Mouse (Mus musculus): ENCODE measurements around the gene Scnn1b. TPM values are rescaled to one million over a fixed set of nuclear protein-coding genes. Genes with fewer than 3 reads are reported as not detected.
A peak's percentile ranks its signal among the peaks of the same experiment; 100 is the strongest.

Scnn1b gene
- polyA plus RNA-seq, 1 experiment from 2014 or later, result 0.09 TPM

DNA sequence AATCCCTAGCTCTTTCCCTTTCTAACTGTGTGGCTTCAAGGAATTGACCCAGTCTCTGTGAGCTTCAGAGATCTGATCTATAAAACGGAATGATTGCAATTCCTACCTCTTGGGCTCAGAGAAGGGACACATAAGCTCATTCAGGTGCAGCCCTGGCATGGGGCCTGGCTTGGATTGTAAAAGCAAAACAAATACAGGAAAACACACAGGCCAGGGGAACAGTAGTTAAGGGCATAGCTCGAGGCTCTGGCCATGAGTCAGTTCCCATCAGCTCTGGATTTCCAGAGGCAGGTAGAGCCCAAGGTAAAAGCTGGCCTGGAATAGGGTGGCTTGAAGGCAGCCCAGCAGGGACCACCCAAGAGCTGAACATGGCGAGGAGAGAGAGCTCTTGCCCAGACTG is 9.2 kb downstream of the Scnn1b start:
- Histone ChIP-seq H3K36me3 (replicated peaks; ENCODE audit: insufficient read depth, low read length) (no peaks in the 10 kb centered on the region), H3K9me3 (ENCODE audit: low read length) (no peaks in the 10 kb centered on the region), H3K27me3 (ENCODE audit: insufficient read depth, low read length) (no peaks in the 10 kb centered on the region), H3K9ac (replicated peaks) (no peak overlapping the region), H3K4me2 (ENCODE audit: low read depth, low read length) (no peak overlapping the region), H3K27ac (ENCODE audit: low read depth) (no peak overlapping the region), H3K4me1 (ENCODE audit: insufficient read depth) (no peaks in the 10 kb centered on the region), H3K4me3 (ENCODE audit: low read depth, low read length) (no peak overlapping the region)
- TF ChIP-seq CTCF (IDR thresholded peaks at IDR 0.05; ENCODE audit: low read depth) (no peak), EP300 (IDR thresholded peaks at IDR 0.05; ENCODE audit: low read depth) (no peak)
- no peak for ATAC-seq
- DNase-seq, result no peak
- 54% methylated on average over 3 of the region's 3 CpGs for WGBS (ENCODE audit: insufficient replicate concordance)

DNA sequence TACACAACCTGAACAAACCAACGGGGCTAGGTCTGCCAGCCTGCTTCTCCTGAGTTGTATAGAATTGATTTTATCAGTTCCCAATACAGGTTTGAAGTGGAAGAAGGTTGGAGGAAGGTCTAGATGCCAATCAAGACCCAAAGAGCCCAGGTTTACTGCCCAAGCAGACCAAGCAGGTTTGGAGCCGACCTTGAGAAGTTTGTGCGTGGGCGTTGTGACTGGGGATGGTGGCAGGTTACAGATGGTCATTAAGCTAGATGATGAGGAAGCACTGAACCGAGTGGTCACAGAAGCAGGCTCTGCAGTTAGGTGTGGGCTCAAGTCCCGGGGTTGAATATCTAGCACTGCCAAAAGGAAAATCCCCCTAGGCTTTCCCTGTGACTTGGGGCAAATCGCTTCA is 9.9 kb downstream of the Scnn1b start:
- no peak overlapping the region for H3K4me3 ChIP-seq (ENCODE audit: low read depth, low read length)
- DNase-seq (no peak), ATAC-seq (no peak)
- no peaks in the 10 kb centered on the region for H3K9me3 ChIP-seq (ENCODE audit: low read length)
- H3K27ac ChIP-seq (ENCODE audit: low read depth), result no peak overlapping the region
- 75% methylated on average over 7 of the region's 7 CpGs for WGBS (ENCODE audit: insufficient replicate concordance)
- no peaks in the 10 kb centered on the region for H3K4me1 ChIP-seq (ENCODE audit: insufficient read depth)
- TF ChIP-seq EP300 (IDR thresholded peaks at IDR 0.05; ENCODE audit: low read depth) (no peak), CTCF (IDR thresholded peaks at IDR 0.05; ENCODE audit: low read depth) (no peak)
- no peak overlapping the region for H3K4me2 ChIP-seq (ENCODE audit: low read depth, low read length)
- H3K36me3 ChIP-seq (replicated peaks; ENCODE audit: insufficient read depth, low read length), result no peaks in the 10 kb centered on the region
- H3K9ac ChIP-seq (replicated peaks), result no peak overlapping the region
- no peaks in the 10 kb centered on the region for H3K27me3 ChIP-seq (ENCODE audit: insufficient read depth, low read length)

- ATAC-seq, result no peak
- Histone ChIP-seq H3K27me3 (ENCODE audit: insufficient read depth, low read length) (no peaks in the 10 kb centered on the region), H3K9ac (replicated peaks) (no peak overlapping the region), H3K4me2 (ENCODE audit: low read depth, low read length) (no peak overlapping the region), H3K27ac (ENCODE audit: low read depth) (no peak overlapping the region), H3K4me3 (ENCODE audit: low read depth, low read length) (no peak overlapping the region), H3K9me3 (ENCODE audit: low read length) (no peaks in the 10 kb centered on the region), H3K4me1 (ENCODE audit: insufficient read depth) (no peaks in the 10 kb centered on the region), H3K36me3 (replicated peaks; ENCODE audit: insufficient read depth, low read length) (no peaks in the 10 kb centered on the region)
- TF ChIP-seq CTCF (IDR thresholded peaks at IDR 0.05; ENCODE audit: low read depth) (no peak), EP300 (IDR thresholded peaks at IDR 0.05; ENCODE audit: low read depth) (no peak)
- DNase-seq, result no peak
- WGBS (ENCODE audit: insufficient replicate concordance), result 56% methylated on average over 4 of the region's 4 CpGs
These were observed 15.4 kb downstream of the Scnn1b start for GRCm38 (mm10) chr7:121880246-121880645.

GRCm38 (mm10) chr7:121890636-121891360 is 26.0 kb downstream of the Scnn1b start:
- no peak overlapping the region for H3K4me3 ChIP-seq (ENCODE audit: low read depth, low read length)
- no peak overlapping the region for H3K9ac ChIP-seq (replicated peaks)
- no peaks in the 10 kb centered on the region for H3K4me1 ChIP-seq (ENCODE audit: insufficient read depth)
- no peak overlapping the region for H3K27ac ChIP-seq (ENCODE audit: low read depth)
- WGBS (ENCODE audit: insufficient replicate concordance), result 86% methylated on average over 13 of the region's 13 CpGs
- no peaks in the 10 kb centered on the region for H3K27me3 ChIP-seq (ENCODE audit: insufficient read depth, low read length)
- ATAC-seq (no peak), DNase-seq (no peak)
- H3K9me3 ChIP-seq (ENCODE audit: low read length), result no peaks in the 10 kb centered on the region
- H3K36me3 ChIP-seq (replicated peaks; ENCODE audit: insufficient read depth, low read length), result no peaks in the 10 kb centered on the region
- TF ChIP-seq EP300 (IDR thresholded peaks at IDR 0.05; ENCODE audit: low read depth) (no peak), CTCF (IDR thresholded peaks at IDR 0.05; ENCODE audit: low read depth) (no peak)
- no peak overlapping the region for H3K4me2 ChIP-seq (ENCODE audit: low read depth, low read length)

- Histone ChIP-seq H3K27ac (ENCODE audit: low read depth) (no peak overlapping the region), H3K4me1 (ENCODE audit: insufficient read depth) (no peaks in the 10 kb centered on the region), H3K4me2 (ENCODE audit: low read depth, low read length) (no peak overlapping the region), H3K27me3 (ENCODE audit: insufficient read depth, low read length) (peaks cover 4% of the 10 kb centered on the region; the same call in 1 of the 2 replicates), H3K4me3 (ENCODE audit: low read depth, low read length) (no peak overlapping the region), H3K9me3 (ENCODE audit: low read length) (no peaks in the 10 kb centered on the region), H3K9ac (replicated peaks) (no peak overlapping the region), H3K36me3 (replicated peaks; ENCODE audit: insufficient read depth, low read length) (no peaks in the 10 kb centered on the region)
- DNase-seq, result no peak
- WGBS (ENCODE audit: insufficient replicate concordance), result 57% methylated on average over 6 of the region's 6 CpGs
- ATAC-seq, result no peak
- no peak for TF ChIP-seq CTCF (IDR thresholded peaks at IDR 0.05; ENCODE audit: low read depth)
- TF ChIP-seq EP300 (IDR thresholded peaks at IDR 0.05; ENCODE audit: low read depth), result no peak
These were observed 31.9 kb downstream of the Scnn1b start for GRCm38 (mm10) chr7:121896689-121897088.

- Histone ChIP-seq H3K4me3 (ENCODE audit: low read depth, low read length) (no peak overlapping the region), H3K36me3 (replicated peaks; ENCODE audit: insufficient read depth, low read length) (no peaks in the 10 kb centered on the region), H3K4me2 (ENCODE audit: low read depth, low read length) (no peak overlapping the region), H3K9me3 (ENCODE audit: low read length) (no peaks in the 10 kb centered on the region), H3K27me3 (ENCODE audit: insufficient read depth, low read length) (peaks cover 4% of the 10 kb centered on the region; the same call in 1 of the 2 replicates), H3K9ac (replicated peaks) (no peak overlapping the region), H3K27ac (ENCODE audit: low read depth) (no peak overlapping the region), H3K4me1 (ENCODE audit: insufficient read depth) (no peaks in the 10 kb centered on the region)
- DNase-seq (peak; percentile 41), ATAC-seq (no peak)
- 8% methylated on average over 14 of the region's 14 CpGs for WGBS (ENCODE audit: insufficient replicate concordance)
- TF ChIP-seq EP300 (IDR thresholded peaks at IDR 0.05; ENCODE audit: low read depth) (no peak), CTCF (IDR thresholded peaks at IDR 0.05; ENCODE audit: low read depth) (peak; percentile 64)
These were observed 34.5 kb downstream of the Scnn1b start for GRCm38 (mm10) chr7:121899311-121899710.
